Mouse (Mus musculus): ENCODE measurements around the gene Exoc6.
A peak's percentile ranks its signal among the peaks of the same experiment; 100 is the strongest.

Exoc6 gene

DNA sequence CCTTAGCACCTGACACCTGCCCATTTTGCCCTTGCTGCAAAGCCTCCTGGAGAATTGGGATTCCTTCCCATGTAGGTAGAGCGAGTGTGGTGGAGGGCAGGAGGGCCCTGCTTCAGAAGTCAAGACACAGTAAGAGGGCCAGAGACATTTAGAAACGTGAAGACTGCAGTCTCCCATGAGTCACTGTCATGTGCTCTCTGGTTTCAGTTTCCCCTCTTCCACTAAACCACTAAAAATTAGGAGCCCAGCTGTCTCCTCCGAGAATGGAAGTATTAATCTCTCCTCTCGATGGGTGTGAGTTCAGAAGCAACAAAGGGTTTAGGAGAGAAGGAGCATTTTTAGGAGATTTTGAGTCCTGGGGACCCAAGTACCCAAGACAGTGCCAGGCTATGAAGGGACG is 139.3 kb downstream of the Exoc6 start:
- no peak for DNase-seq (ENCODE audit: low spot score)

DNA sequence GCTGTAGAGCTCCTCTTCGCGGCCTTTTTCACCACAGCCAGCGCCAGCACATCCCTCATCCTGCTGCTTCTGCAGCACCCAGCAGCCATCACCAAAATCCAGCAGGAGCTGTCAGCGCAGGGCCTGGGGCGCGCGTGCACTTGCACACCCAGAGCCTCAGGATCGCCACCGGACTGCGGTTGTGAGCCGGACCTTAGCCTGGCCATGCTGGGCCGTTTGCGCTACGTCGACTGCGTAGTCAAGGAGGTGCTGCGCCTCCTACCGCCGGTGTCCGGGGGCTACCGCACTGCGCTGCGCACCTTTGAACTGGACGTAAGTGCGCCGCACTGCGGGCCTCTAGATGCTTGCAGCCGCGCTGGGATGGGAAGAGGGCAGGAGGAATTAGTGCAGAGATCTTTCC is 140.5 kb downstream of the Exoc6 start:
- DNase-seq (ENCODE audit: low spot score): peak; percentile 79

DNA sequence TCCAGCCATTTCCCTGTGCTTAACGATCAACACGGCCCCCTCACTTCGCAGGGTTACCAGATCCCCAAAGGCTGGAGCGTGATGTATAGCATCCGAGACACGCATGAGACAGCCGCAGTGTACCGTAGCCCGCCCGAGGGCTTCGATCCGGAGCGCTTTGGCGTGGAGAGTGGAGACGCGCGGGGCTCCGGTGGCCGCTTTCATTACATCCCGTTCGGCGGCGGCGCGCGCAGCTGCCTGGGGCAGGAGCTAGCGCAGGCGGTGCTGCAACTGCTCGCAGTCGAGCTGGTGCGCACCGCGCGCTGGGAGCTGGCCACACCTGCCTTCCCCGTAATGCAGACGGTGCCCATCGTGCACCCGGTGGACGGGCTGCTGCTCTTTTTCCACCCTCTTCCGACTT is 142.7 kb downstream of the Exoc6 start:
- peak; percentile 68 for DNase-seq (ENCODE audit: low spot score)

DNA sequence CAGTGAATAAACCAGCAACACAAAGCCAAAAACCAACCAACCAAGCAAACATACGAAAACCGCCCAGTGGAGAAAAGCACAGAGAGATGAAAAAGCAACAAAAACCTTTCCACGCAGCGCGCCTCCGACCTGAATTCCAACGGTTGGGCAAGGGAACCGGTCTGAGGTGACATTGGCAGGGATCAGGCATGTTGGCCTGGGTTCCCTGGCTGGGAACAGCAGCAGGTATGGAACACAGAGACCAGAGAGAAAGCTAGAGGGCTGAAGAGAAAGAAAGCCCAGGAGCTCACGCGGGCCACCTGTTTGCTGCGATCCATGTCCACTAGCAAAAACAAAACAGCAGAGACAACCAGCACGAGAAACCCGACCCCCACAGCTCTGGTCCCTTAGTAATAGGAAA is 144.9 kb downstream of the Exoc6 start:
- no peak for DNase-seq (ENCODE audit: low spot score)

DNA sequence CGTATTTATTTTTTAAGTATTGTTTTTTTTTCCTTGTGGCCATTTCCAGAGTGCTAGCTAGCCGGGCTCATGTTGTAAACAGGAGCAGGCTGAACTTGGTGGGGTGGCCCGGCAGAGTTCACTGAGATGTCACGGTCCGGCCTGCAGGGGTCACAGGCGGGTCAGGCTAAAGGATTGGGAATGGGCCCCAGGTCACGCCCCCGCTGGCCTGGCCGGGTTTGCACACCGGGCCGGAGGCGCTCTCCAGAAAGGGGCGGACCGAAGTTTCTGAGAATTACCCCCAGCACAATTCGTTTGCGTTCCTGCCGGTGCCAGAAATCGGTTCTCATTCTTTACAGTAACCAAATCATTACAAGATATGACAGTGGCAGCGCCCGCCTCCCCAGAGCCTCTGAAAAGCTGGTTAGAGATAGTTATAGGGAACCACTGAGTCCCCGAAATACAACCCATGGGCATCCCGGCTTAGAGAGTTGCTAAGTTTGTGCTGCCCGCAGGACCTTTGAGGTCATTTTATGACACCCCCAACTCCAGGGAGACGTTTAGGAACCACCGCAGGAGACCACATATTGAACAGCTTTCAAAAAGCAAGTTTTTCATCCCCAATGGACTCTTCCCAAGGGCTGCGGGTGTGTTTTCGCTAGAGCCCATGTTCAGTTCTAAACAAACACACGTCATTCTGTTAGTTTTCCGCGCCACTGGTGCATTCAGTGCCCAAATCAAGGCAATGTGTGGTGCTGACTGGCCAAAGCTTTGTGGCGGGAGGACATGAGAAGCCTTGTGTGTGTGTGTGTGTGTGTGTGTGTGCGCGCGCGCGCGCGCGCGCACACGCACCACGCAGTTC is 145.8 kb downstream of the Exoc6 start:
- peak; percentile 68 for DNase-seq (ENCODE audit: low spot score)

DNA sequence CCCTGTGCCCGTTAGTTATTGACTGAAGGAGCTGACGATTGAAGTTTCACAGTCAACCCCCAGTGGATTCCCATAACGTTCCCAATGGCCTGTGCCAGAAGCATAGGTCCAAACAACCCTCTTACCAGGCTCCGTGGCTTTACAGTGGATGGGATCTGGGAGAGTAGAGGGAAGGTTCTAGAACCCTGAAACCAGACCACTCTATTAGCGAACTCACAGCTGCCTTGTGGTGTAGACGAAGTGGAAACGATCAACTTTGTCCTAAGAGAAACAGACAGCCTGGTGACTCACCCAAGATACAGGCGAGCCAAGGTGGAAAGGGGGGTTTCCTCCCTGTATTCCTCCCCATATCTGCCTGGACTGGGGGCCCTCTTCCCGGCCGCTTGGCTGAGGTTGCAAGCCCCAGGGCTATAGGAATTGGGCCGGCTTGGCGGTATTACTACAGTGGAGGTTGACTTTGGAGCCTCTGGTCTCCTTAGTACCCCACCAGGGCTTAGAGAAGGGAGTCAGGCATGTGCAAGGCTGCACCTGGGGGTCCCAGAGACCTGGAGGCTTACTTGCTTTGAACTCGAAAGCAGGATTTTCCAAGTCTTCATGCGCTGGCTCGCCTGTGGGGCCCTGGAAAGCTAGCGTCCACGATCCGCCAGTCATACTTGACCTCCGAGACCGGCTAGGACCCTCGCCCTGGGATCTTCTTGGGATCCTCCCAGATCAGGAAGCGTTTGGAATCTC is 146.6 kb downstream of the Exoc6 start:
- DNase-seq (ENCODE audit: low spot score): peak; percentile 45

DNA sequence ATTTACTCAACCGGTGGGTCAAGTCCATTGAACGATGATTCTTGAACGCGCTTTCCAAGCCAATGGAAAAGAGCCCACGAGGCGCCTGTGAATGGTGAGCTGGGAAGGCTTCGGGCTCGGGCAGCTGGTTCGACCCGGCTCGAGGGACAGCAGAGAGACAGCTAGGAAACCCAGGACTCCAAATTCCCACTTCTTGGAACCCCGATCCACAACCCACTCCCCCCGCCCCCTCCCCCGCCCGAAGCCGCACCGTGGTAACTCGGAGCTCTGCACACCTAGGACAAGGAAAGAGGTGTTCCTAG is 147.1 kb downstream of the Exoc6 start:
- DNase-seq (ENCODE audit: low spot score): no peak

DNA sequence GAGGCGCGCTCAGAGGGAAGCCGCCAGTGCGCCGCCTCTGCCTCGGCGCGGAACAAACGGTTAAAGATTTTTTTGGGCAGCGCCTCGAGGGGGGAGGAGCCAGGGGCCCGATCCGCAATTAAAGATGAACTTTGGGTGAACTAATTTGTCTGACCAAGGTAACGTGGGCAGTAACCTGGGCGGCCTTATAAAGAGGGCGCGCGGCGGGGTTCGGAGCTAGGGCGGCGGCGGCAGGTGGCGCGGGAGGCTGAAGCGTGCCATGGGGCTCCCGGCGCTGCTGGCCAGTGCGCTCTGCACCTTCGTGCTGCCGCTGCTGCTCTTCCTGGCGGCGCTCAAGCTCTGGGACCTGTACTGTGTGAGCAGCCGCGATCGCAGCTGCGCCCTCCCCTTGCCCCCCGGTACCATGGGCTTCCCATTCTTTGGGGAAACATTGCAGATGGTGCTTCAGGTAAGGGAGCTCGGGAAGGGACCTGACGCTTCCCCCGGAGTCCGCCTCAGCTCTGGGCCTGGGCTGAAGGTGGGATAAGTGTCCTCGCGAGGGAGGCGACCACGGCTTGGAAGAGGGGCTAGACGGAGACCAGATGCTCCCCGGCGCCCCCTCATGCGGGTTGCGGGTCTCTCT is 147.5 kb downstream of the Exoc6 start, which contains the start of gene Cyp26a1:
Gene Cyp26a1 (plus strand): TSS at position 148 of the 622 bp plus-strand sequence.
- DNase-seq (ENCODE audit: low spot score): peak; percentile 60

DNA sequence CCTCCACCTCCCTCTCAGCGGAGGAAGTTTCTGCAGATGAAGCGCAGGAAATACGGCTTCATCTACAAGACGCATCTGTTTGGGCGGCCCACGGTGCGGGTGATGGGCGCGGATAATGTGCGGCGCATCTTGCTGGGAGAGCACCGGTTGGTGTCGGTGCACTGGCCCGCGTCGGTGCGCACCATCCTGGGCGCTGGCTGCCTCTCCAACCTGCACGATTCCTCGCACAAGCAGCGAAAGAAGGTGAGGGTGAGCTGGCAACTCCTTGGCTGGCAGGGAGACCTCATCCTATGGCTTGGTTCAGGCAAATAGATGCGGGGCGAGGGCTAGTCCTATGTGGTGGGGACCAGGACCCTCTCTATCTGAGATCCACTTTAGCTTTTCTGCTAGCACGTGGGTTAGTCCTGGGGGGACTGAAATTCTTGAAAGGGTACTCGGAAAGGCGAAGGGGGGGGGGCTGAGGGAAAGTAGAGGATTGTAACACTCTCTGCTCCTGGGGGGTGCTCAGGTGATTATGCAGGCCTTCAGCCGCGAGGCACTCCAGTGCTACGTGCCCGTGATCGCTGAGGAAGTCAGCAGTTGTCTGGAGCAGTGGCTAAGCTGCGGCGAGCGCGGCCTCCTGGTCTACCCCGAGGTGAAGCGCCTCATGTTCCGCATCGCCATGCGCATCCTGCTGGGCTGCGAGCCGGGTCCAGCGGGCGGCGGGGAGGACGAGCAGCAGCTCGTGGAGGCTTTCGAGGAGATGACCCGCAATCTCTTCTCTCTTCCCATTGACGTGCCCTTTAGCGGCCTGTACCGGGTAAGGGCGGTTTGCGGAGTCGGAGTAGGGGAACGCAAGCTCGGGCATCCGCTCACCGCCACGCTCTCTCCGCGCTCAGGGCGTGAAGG is 148.3 kb downstream of the Exoc6 start:
- peak; percentile 50 for DNase-seq (ENCODE audit: low spot score)

DNA sequence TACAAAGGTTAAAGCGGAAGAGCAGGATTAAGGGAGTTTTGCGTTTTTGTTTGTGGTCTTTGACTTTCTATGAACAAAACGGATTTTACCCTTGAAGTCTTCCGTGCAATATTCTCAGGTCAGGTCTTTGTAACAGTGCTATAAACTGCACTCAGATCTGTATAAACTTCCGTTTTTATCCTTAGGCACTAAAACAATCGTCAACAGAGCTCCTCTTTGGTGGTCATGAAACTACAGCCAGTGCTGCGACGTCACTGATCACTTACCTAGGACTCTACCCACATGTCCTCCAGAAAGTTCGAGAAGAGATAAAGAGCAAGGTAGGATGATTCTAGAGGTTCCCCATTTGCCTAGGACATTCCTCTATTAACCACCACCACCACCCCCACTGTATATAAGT is 149.5 kb downstream of the Exoc6 start:
- DNase-seq (ENCODE audit: low spot score): peak; percentile 20

DNA sequence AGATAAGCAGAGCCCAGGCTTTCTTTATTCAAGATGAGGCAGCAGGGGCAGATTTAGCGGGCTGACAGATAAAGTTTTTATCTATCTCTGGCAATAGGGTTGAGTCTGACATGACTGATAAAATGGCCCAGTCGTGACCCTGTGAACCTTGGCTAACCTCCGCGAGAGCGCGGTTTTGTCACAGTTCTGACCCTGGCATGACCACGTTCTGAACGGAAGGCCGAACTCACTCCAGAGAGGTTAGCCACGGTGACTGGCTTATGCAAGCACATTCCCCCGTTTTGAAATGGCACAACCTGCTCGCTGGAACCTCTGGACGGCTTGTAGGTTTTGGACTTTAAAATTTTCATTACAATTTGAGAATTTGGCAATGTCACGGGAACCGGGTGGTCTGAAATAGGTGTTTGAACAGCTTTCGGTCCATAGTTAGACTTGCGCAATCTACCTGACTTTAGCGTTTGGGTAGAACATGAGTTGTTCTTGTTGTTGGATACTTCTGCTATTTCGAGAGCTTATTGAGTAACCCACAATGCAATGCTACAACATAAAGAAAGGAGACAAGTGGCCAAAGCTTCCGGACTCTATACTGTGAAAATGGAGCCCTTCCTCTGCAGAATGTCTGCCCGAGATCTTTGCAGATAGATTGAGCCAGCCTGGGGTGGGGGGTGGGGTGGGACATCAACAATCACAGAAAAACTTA is 152.3 kb downstream of the Exoc6 start:
- no peak for DNase-seq (ENCODE audit: low spot score)

DNA sequence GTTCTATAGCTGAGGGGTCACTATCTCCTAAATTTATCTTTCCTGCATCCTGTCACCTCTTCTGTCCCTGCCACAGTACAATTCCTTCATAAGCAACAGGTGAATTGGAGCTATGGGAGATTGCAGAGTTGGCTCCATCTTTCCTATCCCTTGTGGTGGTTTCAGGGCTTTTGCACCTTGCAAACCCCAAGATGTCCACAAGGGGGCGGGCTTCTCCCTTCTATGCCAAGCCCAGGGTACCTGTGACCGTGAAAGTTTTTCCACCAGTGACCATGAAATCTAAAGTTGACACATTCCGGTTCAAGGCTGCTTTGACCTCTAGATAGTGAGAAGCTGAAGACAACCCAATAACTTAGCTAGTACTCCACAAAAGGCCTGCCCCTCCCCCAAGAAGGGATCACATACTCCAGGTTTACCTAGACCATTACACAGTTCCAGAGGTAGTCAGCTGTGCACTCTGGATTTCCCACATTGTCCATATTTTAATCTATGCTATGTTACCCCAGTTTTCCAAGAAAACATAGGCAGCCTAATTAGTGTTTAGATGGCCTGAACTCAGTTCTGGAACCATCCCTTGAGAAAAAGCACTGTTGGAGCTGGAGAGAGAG is 153.8 kb downstream of the Exoc6 start:
- peak; percentile 85 for DNase-seq (ENCODE audit: low spot score)

DNA sequence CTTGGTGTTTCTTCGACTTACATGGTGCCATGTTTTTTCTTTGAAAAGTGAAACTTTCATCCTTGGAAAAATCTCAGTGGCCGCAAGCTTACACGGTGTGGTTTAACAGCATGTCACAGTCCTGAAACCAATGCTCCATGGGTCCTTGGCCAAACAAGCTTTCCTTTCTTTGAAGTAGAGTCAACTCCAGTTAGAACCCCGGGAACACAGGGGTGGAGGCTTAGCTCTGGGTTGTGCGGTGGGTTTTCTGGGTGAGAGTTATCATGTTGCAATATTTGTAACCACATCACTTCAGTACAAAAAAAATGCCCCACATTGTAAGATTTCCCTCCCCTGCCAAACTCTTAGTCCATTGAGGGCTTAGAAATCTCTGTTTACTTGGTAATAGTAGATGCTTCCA is 155.5 kb downstream of the Exoc6 start:
- no peak for DNase-seq (ENCODE audit: low spot score)

DNA sequence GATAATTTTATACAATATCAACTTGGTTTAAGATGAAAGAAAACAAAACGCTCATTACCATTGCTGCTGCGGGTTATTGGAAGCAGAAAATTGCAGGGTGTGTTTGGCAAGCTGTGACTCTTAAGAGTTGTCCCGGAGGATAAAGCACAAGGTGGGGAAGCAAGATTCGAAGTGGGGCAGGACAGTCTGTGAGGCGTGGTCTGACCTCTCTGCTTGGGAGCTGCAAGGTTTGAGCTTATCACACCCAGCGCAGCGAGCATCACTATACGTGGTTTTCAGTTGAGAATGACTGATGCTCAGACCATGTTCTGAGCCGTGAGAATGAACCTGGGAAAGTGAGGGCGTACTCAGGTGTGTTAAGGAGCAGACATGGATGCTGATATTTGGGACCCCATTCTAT is 164.5 kb downstream of the Exoc6 start:
- DNase-seq (ENCODE audit: low spot score): no peak

DNA sequence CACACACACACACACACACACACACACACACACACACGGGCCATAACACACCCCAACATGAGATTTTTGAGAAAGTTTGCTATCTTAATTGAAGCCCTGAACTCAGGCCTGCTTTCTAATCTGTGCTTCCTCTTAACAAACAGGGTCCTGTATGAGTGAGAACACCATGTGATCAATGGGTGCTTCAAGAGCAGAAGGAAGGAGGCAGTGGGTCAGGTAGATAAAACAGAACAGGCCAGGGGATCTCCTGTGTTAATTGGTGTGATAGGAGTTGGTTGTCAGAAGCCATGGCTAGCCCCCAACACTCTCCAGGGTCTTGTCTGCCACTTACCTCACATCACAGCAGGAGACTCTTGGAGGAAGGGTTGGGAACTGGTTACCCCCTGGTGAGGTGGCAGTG is 165.8 kb downstream of the Exoc6 start:
- no peak for DNase-seq (ENCODE audit: low spot score)

DNA sequence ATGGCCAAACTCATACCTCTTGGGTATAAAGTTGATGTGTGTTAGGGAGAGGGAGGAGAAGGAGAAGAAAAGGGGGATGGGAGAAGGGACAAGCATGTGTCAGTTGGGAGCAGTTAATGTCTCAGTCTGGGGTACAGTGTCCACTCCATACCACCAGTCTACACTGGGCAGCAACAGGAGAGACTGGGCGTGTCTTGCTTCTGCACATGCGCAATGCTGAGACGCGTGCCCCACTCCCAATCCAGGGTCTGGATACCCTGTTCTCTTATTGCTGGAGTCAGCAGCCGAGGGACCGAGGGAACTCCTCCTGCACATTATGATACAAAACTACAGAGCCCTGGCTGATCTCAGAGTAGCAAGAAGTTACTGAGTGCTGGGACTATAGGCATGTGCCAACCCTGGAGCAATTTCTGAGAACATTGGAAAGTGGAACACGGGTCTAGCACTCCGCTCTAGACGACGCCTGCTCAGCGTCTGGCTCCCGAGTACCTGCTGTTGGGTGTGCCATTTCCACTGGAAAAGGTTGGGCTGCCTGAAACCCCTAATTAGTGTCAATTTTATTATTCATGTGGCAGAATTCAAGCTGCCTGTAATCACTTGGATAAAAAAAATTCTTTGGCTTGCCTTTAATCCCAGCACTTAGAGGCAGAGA is 166.4 kb downstream of the Exoc6 start:
- DNase-seq (ENCODE audit: low spot score): no peak

DNA sequence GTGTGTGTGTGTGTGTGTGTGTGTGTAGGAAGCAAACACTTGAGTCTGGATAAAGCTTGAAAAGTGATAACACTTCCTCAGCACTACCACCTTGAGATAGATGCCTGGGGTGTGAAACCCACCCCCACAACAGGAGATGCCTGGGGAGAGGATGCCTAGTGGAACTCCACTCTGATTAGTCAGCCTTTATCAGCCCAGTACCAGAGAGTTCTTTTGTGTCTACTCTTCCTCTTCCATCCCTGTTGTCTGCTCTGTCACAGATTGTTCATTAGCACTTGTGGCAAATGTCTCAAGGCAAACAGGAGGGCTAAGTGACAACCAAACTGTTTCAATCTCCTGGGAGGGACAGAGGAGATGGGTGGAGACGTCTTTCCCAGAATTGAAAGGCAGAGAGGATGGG is 168.9 kb downstream of the Exoc6 start:
- no peak for DNase-seq (ENCODE audit: low spot score)

DNA sequence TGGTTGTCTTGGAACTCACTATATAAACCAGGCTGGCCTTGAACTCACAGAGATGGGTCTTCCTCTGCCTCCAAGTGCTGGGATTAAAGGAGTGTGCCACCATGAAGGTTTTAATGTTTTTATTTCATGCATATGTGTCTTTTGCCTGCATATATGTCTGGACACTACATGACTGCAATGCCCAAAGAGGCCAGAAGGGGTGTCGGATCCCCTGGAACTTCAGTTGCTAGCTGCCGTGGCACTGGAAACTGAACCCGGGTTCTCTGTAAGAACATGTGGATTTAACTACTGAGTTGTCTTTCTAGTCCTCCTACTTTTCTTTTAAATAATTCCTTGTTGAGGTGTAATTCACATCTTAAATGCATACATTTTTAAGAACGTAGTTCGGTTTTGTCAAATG is 174.4 kb downstream of the Exoc6 start:
- DNase-seq (ENCODE audit: low spot score): no peak

DNA sequence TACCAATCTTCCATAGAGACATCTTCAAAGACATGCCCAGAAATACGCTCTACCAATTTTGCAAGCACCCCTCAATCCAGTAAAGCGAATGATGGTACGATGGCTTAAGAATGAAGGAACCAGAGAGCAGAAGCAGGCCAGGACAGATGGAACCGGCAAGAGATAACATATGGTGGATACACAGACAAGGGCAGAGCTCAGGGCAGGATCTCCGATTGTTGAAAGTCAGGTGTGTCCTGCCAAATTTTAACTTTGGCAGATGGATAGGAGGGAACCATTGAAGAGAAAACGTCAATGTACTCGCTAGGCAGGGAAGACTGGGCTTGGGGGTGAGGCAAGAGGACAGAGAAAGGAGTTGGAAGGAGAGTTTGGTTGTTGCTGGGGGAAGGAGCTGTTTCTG is 176.4 kb downstream of the Exoc6 start:
- DNase-seq (ENCODE audit: low spot score): no peak

DNA sequence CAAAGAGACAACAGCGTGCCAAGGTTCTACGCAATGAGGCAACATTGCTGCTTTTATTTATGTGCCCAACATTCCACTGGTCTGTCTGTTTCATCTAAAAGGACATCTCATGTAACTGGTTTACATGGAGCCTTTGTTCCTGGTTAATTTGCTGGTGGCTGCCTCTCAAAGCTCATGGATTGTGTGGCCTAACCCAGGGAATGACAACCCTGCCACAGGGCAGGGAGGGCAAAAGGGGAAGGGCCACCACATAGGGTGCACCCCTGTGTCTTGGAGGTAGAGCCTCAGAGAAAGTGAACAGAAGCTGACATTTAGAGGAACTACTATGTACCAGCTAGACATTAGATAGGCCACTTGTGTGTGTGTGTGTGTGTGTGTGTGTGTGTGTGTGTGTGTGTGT is 177.1 kb downstream of the Exoc6 start:
- no peak for DNase-seq (ENCODE audit: low spot score)

All from embryo, embryonic 10.5 days (tissue).